Mouse (Mus musculus): ENCODE results near the gene Ror1.

The Ror1 gene

GRCm38 (mm10) chr4:100488447-100488846, 392.9 kb downstream of the Ror1 start:
- DNase-seq (ENCODE audit: low spot score): no peak

Measured in lung, postnatal 25 days (tissue).